Mouse (Mus musculus): Measurements from ENCODE around the gene Lrrc19. TPM values are rescaled to one million over a fixed set of nuclear protein-coding genes. Genes with fewer than 3 reads are reported as not detected.
"Not testable (repeated sequence)": the region's sequence is repeated elsewhere in the genome, so short reads cannot be mapped to it uniquely, and the experiment has no call there.

The Lrrc19 gene
- total RNA-seq (2014; fragmentation: Nextera tagmentation) (not detected in 2 replicates), total RNA-seq (2017) (not detected in 2 replicates), polyA plus RNA-seq (2012) (not detected in 2 replicates)

- TF ChIP-seq GATA2 (IDR thresholded peaks at IDR 0.05; ENCODE audit: borderline replicate concordance, low read depth, low read length) (no peak), CTCF (IDR thresholded peaks at IDR 0.05; ENCODE audit: low read depth, low read length) (no peak), TAL1 (conservative IDR thresholded peaks at IDR 0.05; ENCODE audit: low read depth, low read length) (no peak), POLR2AphosphoS5 (IDR thresholded peaks at IDR 0.05; ENCODE audit: insufficient replicate concordance, low read depth, low read length) (no peak), GATA1 (IDR thresholded peaks at IDR 0.05; ENCODE audit: borderline replicate concordance, low read length) (no peak)
- Histone ChIP-seq H3K4me3 (ENCODE audit: low read depth, low read length) (no peak within 1 kb of the TSS), H3K27me3 (ENCODE audit: insufficient read depth, low read length) (no peaks in the 10 kb centered on the region), H3K4me1 (ENCODE audit: insufficient read depth, low read depth, low read length) (no peaks in the 10 kb centered on the region), H3K9me3 (replicated peaks) (no peaks in the 10 kb centered on the region), H3K36me3 (replicated peaks) (no peaks in the 10 kb centered on the region)
- DNase-seq (ENCODE audit: low spot score) (no peak), ATAC-seq (ENCODE audit: extremely low read depth, insufficient number of reproducible peaks, low FRiP score, poor library complexity, severe bottlenecking) (no peak)
These were observed at the start of gene Lrrc19 for GRCm38 (mm10) chr4:94649920-94650319. Gene Lrrc19, minus strand, starts transcription at chr4:94650144.

DNA sequence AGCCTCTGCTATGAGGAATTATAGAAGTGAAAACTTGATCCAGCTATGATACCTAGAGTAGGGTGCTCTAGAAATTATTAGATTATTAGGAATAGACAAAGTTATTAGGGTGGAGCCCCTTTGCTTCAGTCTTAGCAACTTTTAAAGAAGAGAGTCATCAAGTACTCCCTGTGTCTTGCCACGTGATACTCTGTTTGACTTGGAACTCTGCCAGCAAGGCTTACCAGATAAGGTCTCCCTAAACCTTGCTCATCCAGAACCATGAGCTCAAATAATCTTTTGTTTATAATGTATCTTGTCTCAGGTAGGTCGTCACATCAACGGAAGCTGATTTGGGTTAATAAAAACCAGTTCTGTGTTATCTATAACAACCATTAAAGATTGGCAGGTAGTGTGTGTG, 46.4 kb upstream of the Lrrc19 start:
- Histone ChIP-seq H3K4me1 (ENCODE audit: insufficient read depth, low read depth, low read length) (no peaks in the 10 kb centered on the region), H3K36me3 (replicated peaks) (no peaks in the 10 kb centered on the region), H3K9me3 (replicated peaks) (no peaks in the 10 kb centered on the region), H3K4me3 (ENCODE audit: low read depth, low read length) (no peak overlapping the region), H3K27me3 (ENCODE audit: insufficient read depth, low read length) (no peaks in the 10 kb centered on the region)
- DNase-seq (ENCODE audit: low spot score) (no peak), ATAC-seq (ENCODE audit: extremely low read depth, insufficient number of reproducible peaks, low FRiP score, poor library complexity, severe bottlenecking) (no peak)
- TF ChIP-seq GATA2 (IDR thresholded peaks at IDR 0.05; ENCODE audit: borderline replicate concordance, low read depth, low read length): no peak
- no peak for TF ChIP-seq GATA1 (IDR thresholded peaks at IDR 0.05; ENCODE audit: borderline replicate concordance, low read length)
- TF ChIP-seq CTCF (IDR thresholded peaks at IDR 0.05; ENCODE audit: low read depth, low read length): no peak
- TF ChIP-seq POLR2AphosphoS5 (IDR thresholded peaks at IDR 0.05; ENCODE audit: insufficient replicate concordance, low read depth, low read length): no peak
- TF ChIP-seq TAL1 (conservative IDR thresholded peaks at IDR 0.05; ENCODE audit: low read depth, low read length): no peak

GRCm38 (mm10) chr4:94692175-94692574, 42.2 kb upstream of the Lrrc19 start:
- ATAC-seq (ENCODE audit: extremely low read depth, insufficient number of reproducible peaks, low FRiP score, poor library complexity, severe bottlenecking): no peak

DNA sequence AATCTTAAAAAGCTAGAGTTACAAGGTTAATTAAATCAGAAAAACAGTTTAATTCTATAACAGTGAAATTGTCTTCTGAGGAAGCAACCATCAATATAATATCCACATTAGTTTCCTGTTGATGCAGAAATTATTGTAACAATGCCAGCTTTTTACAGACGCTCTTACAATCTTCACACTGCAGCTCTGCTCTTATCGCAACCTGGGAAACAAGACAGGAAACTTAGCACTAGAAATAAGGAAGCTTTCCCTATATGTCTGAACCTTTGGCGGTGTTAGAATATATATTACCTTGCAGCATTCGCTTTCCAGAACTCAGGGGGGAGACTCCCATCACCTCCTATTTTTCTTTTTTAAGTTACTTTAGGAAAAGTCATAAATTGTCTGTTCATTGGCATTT, 41.1 kb upstream of the Lrrc19 start:
- DNase-seq (ENCODE audit: low spot score) (no peak), ATAC-seq (ENCODE audit: extremely low read depth, insufficient number of reproducible peaks, low FRiP score, poor library complexity, severe bottlenecking) (no peak)
- H3K27me3 ChIP-seq (ENCODE audit: insufficient read depth, low read length): no peaks in the 10 kb centered on the region
- TF ChIP-seq GATA1 (IDR thresholded peaks at IDR 0.05; ENCODE audit: borderline replicate concordance, low read length): no peak
- TF ChIP-seq TAL1 (conservative IDR thresholded peaks at IDR 0.05; ENCODE audit: low read depth, low read length): no peak
- no peak for TF ChIP-seq CTCF (IDR thresholded peaks at IDR 0.05; ENCODE audit: low read depth, low read length)
- no peak for TF ChIP-seq POLR2AphosphoS5 (IDR thresholded peaks at IDR 0.05; ENCODE audit: insufficient replicate concordance, low read depth, low read length)
- no peak for TF ChIP-seq GATA2 (IDR thresholded peaks at IDR 0.05; ENCODE audit: borderline replicate concordance, low read depth, low read length)
- H3K36me3 ChIP-seq (replicated peaks): peaks cover 3% of the 10 kb centered on the region
- no peaks in the 10 kb centered on the region for H3K4me1 ChIP-seq (ENCODE audit: insufficient read depth, low read depth, low read length)
- H3K4me3 ChIP-seq (ENCODE audit: low read depth, low read length): no peak overlapping the region
- H3K9me3 ChIP-seq (replicated peaks): no peaks in the 10 kb centered on the region

More at GRCm38 (mm10) chr4:94692175-94692574, 42.2 kb upstream of the Lrrc19 start:
- no peak overlapping the region for H3K4me3 ChIP-seq (ENCODE audit: low read depth, low read length)
- DNase-seq (ENCODE audit: low spot score): no peak
- no peaks in the 10 kb centered on the region for H3K9me3 ChIP-seq (replicated peaks)
- no peaks in the 10 kb centered on the region for H3K4me1 ChIP-seq (ENCODE audit: insufficient read depth, low read depth, low read length)
- H3K36me3 ChIP-seq (replicated peaks): peaks cover 3% of the 10 kb centered on the region
- TF ChIP-seq GATA2 (IDR thresholded peaks at IDR 0.05; ENCODE audit: borderline replicate concordance, low read depth, low read length) (no peak), POLR2AphosphoS5 (IDR thresholded peaks at IDR 0.05; ENCODE audit: insufficient replicate concordance, low read depth, low read length) (no peak)
- no peaks in the 10 kb centered on the region for H3K27me3 ChIP-seq (ENCODE audit: insufficient read depth, low read length)

DNA sequence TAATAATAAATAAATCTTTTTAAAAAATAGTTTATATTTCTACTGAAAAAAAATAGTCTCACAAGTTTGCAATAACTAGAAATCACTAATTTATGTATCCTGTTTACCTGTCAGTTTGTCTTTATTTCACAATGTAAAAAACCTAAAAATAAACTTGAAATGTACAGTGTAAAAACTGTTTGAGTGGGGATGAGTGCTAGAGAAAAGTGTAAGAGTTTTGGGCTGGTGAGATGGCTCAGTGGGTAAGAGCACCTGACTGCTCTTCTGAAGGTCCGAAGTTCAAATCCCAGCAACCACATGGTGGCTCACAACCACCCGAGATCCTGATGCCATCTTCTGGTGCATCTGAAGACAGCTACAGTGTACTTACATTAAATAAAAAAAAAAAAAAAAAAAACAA, 39.9 kb upstream of the Lrrc19 start:
- not testable (repeated sequence) for H3K4me1 ChIP-seq (ENCODE audit: insufficient read depth, low read depth, low read length); ATAC-seq (ENCODE audit: extremely low read depth, insufficient number of reproducible peaks, low FRiP score, poor library complexity, severe bottlenecking); DNase-seq (ENCODE audit: low spot score)

GRCm38 (mm10) chr4:94683305-94683704, 33.4 kb upstream of the Lrrc19 start:
- Histone ChIP-seq H3K4me1 (ENCODE audit: insufficient read depth, low read depth, low read length) (no peaks in the 10 kb centered on the region), H3K4me3 (ENCODE audit: low read depth, low read length) (no peak overlapping the region), H3K36me3 (replicated peaks) (peaks cover 3% of the 10 kb centered on the region), H3K27me3 (ENCODE audit: insufficient read depth, low read length) (no peaks in the 10 kb centered on the region), H3K9me3 (replicated peaks) (no peaks in the 10 kb centered on the region)
- TF ChIP-seq TAL1 (conservative IDR thresholded peaks at IDR 0.05; ENCODE audit: low read depth, low read length): no peak
- TF ChIP-seq GATA2 (IDR thresholded peaks at IDR 0.05; ENCODE audit: borderline replicate concordance, low read depth, low read length): no peak
- no peak for ATAC-seq (ENCODE audit: extremely low read depth, insufficient number of reproducible peaks, low FRiP score, poor library complexity, severe bottlenecking)
- no peak for DNase-seq (ENCODE audit: low spot score)

More for the DNA sequence above, 39.9 kb upstream of the Lrrc19 start:
- H3K27me3 ChIP-seq (ENCODE audit: insufficient read depth, low read length); H3K4me3 ChIP-seq (ENCODE audit: low read depth, low read length); H3K36me3 ChIP-seq (replicated peaks); H3K9me3 ChIP-seq (replicated peaks): not testable (repeated sequence)

DNA sequence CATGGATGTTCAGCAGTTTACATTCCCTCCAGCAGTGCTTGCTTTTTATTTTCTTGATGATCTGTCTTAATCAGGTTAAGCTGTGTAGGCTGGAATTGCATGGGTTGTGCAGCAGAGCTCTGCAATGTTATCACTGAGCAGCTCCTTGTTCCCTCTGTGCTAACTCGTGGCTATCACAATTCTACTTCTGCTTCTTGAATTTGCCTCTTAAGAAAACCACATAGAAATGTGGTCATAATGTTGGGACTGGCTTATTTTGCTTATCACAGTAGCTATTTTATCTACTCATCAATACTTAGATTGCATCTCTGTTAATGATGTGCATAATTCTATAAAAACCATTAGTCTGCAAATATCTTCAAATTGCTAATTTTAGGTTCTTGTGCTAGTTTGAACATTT, 32.1 kb upstream of the Lrrc19 start:
- ATAC-seq (ENCODE audit: extremely low read depth, insufficient number of reproducible peaks, low FRiP score, poor library complexity, severe bottlenecking): no peak; the same call in 1 of the 2 replicates

More for the DNA sequence above, 32.1 kb upstream of the Lrrc19 start:
- DNase-seq (ENCODE audit: low spot score): no peak
- Histone ChIP-seq H3K36me3 (replicated peaks) (no peaks in the 10 kb centered on the region), H3K9me3 (replicated peaks) (no peaks in the 10 kb centered on the region), H3K4me1 (ENCODE audit: insufficient read depth, low read depth, low read length) (no peaks in the 10 kb centered on the region), H3K27me3 (ENCODE audit: insufficient read depth, low read length) (no peaks in the 10 kb centered on the region), H3K4me3 (ENCODE audit: low read depth, low read length) (no peak overlapping the region)
- TF ChIP-seq POLR2AphosphoS5 (IDR thresholded peaks at IDR 0.05; ENCODE audit: insufficient replicate concordance, low read depth, low read length) (no peak), GATA1 (IDR thresholded peaks at IDR 0.05; ENCODE audit: borderline replicate concordance, low read length) (no peak), CTCF (IDR thresholded peaks at IDR 0.05; ENCODE audit: low read depth, low read length) (no peak)

Data from G1E (cell line).